Mouse (Mus musculus): ENCODE results near the gene Rasgrf1.
A peak's percentile ranks its signal among the peaks of the same experiment; 100 is the strongest.
"Not testable (repeated sequence)": the region's sequence is repeated elsewhere in the genome, so short reads cannot be mapped to it uniquely, and the experiment has no call there.

Rasgrf1 gene

DNA sequence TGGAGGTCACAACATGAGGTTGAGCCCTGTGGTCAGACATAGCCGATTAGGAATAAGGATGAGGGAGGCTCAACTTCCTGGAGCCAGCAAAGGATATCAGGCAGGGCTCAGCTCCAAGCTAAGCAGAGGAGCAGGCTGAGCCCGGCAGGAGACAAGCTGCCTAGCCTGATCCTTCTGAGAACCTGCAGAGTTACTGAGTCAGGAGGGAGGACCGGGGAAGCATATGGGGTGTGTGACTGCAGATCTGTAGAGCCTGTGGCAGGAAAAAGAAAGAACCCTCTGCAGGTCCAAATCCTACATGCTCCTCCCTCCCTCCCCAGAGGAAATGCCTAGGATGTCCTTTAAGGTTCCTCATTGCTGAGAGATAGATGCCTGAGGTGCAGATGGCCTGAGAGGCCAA, 62.6 kb downstream of the Rasgrf1 start:
- no peak for DNase-seq

DNA sequence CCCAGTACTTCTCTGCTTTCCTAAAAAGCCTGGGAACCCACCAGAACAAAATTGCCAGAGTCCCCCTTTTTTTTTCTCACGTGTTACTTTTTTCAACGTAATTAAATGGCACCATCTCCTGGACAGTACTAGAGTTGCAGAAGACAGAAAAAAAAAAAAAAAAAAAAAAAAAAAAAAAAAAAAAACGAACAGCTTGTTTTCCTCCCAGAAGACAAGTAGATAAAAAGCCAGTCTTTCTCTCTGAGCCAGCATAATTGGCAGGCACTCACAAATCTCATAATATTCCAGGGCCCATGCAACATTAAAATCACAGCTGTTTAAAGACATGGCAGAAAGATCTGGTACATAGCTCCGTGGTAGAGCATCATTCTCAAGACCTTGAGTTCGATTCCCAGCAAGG, 64.1 kb downstream of the Rasgrf1 start:
- DNase-seq, result peak; percentile 61

DNA sequence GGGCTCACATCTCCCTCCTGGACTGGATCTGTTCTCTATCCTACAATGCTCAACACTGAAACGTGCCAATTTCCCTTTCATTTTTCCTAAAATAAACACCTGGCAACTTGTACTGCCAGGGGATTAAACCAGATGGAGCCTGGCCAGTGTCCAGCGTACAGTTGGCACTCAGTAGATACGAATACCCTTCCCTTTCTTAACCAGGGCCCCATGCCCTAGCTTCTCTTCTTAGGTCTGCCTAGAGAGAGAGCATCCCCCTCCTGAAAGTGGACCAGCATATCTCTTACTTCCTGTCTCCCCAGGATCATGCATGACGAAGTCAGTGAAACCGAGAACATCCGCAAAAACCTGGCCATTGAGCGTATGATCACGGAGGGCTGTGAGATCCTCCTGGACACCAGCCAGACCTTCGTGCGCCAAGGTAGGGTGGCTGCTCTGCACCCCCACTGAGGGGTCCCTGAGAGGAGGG, 64.8 kb downstream of the Rasgrf1 start:
- DNase-seq, result no peak

DNA sequence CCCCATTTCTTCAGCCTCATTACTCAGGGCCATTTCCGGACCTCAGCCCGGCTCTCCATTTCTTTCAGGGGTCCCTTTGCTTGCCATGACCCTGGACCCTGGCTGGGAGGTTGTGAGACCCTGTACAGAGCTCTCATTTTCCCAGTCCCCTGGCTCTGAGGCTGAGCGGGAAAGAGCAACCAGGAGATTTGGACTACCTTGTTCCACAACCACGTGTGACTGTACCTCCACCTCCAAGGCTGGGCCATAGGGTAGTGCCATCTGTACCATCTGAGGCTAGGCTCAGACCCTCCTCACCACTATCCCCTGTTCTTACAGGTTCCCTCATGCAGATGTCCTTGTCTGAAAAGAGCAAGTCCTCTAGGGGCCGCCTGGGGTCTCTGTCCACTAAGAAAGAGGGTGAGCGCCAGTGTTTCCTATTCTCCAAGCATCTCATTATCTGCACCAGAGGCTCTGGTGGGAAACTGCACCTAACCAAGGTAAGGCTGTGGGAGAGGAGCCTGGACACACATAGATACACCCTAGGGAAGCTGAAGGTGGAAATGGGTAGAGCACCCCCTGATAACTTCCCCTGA, 66.7 kb downstream of the Rasgrf1 start:
- DNase-seq, result no peak

- no peak for DNase-seq
Measured at GRCm38 (mm10) chr9:89979248-89979647, 69.5 kb downstream of the Rasgrf1 start.

GRCm38 (mm10) chr9:89982256-89982655, 72.5 kb downstream of the Rasgrf1 start:
- no peak for DNase-seq

DNA sequence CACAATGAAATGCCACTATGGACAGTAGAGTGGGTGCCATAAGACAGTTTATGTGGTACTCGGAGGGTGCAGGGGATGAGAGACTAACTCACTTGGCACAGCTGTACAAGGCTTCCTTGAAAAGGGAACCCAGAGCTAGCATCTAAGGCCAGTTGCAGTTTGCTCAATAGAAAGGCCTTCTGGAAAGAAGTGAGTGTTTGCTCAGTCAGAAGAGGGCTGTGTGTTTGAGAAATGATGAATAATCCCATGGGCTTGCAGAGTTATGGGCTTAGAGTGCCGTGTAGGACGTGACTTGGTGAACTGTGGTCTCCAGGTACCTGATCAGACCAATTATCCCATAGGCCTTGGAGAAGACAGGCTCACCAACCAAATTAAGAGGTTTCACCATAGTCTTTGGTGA, 78.3 kb downstream of the Rasgrf1 start:
- no peak for DNase-seq

DNA sequence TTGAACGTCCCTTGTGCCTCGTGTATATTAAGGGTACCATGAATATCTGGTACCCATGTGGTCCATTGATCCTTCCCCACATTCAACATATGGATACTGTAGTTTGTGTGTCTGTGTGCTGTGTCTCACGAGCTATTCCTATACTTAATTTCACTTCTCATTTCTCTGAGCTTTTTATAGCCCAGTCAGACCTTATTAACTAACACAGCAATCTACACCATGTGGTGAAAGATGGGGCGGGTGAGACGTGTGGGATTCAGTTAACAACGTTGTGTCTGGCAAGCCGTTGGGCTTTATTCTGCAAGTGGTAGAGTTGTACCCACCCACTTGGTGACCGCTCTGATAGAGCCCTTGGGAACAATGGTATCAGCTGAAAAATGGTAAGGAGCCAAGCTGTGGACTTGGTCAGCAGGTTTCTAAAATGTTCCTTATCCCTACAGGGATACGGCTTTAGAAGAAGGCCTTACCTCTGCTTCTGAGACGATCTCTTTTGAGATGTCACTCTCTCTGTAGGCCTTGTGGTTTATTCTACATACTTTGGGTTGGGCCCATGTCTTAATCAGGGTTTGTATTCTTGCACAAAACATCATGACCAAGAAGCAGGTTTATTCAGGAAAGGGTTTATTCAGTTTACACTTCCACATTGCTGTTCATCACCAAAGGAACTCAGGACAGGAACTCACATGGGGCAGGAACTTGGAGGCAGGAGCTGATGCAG, 79.3 kb downstream of the Rasgrf1 start:
- no peak for DNase-seq

GRCm38 (mm10) chr9:90006432-90006831, 96.7 kb downstream of the Rasgrf1 start:
- no peak for DNase-seq

DNA sequence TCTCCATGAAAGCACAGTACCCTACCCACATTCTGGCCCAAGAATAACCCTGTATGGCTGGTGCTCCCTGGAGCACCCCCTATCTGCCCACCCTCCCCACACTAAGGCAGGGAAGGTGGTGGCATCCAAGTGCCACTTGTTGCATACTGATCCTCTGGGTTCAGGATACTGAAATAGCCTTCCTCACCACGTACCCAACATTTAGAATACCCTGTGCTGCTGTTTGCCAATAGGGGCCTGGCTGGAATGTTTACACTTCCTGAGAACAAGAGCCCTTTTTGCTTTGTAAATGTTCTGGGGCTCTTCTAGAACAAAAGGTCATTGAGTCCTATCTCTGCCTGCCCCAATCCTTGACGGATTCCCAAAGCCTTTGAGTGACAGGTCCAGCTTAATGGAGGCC, 97.4 kb downstream of the Rasgrf1 start:
- DNase-seq, result no peak

- no peak for DNase-seq
Measured at GRCm38 (mm10) chr9:90008138-90008537, 98.4 kb downstream of the Rasgrf1 start.

- DNase-seq, result no peak
Measured at GRCm38 (mm10) chr9:90011849-90012248, 102.1 kb downstream of the Rasgrf1 start.

DNA sequence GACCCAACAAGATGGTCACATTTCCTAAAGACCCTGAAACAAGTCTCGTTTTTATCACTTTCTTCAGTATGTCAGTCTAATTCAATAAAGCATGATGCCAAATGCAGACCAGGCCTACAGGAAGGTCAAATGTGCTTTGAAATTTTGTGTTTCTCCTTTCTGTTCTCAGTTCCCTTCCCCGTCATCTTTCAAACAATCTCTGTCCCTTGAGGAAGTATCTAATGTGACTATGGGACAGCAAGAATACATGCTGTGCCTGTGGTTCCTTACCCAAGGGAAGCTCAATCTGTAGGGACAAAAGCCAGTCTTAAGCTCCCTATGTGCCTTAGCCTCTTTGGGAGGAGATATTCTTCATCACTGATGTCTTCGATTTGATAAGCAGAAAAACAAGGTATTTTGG, 104.9 kb downstream of the Rasgrf1 start:
- DNase-seq, result no peak

- no peak for DNase-seq
Measured at GRCm38 (mm10) chr9:90016204-90016603, 106.5 kb downstream of the Rasgrf1 start.

- DNase-seq, result no peak
Measured at GRCm38 (mm10) chr9:90020866-90021265, 111.2 kb downstream of the Rasgrf1 start.

DNA sequence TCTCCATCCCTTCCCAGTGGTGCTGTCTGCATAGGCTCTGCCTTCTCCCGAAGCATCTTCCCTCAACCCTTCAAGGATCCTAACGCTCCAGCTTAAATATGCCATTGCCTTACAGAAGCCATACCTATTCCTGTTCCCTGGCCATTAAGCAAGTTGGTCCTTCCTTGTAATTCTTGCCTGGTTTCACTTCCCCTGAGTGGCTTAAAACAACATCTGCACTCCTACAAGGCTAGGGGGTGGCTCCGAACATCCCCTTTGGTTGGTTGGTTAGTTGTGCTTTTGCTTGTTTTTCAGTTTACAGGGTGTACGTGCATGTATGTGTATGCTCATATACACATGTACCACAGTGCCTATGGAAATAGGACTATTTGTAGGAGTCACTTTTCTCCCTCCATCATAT, 111.7 kb downstream of the Rasgrf1 start:
- DNase-seq, result no peak

DNA sequence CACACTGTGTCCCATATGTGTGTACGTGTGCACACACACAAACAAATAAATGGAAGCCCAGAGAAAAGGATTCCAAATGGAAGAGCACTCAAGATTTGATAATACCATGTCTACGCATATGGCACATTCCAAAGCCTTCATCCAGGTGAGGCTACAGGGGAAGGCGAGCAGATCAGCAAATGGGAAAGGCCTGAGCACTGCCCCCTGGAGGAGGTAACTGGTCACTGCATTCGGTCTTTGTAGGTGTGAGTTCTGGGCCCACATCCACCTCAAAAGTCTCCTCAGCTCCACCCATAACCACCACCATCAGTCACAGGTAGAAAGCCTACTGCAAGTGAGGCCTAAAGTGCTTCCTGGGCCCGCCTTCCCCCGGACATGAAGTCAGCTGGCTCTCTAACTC, 118.0 kb downstream of the Rasgrf1 start:
- no peak for DNase-seq

- no peak for DNase-seq
Measured at GRCm38 (mm10) chr9:90033922-90034321, 124.2 kb downstream of the Rasgrf1 start.

DNA sequence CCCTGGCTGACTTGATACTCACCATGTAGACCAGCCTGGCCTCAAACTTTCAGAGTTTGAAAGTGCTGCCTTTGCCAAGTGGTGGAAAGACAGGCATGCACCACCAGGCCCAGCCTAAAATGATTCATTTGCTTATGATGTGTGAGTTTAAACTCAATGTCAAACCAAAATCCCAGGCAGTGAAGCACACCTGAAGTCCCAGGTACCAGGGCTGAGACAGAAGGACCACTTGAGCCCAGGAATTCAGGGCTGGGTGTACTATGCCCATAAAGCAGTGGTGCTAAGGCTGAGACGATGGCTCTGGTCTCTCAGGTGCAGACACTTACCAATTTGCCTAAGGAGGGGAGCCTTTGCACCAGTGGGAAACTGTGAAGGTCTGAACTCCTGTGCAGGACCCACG, 125.5 kb downstream of the Rasgrf1 start:
- DNase-seq, result no peak

DNA sequence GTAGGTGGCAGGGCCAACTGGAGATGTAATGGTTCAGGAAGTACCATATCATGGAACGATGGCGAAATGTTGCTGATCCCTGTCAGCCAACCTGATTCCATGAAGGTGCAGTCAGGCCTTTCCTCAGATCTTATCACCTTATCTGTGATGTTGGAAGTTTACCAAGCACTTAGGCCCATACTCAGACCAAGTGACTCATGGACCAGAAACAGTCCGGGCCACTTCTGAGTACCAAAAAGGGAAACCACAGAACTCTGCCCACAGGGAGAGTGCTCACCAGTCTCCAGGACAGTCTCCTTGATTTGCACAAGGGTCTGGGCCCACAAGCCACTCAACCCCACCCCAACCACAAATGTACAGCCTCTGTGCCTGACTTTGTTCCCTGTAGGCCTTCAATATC, 126.1 kb downstream of the Rasgrf1 start:
- DNase-seq, result no peak

DNA sequence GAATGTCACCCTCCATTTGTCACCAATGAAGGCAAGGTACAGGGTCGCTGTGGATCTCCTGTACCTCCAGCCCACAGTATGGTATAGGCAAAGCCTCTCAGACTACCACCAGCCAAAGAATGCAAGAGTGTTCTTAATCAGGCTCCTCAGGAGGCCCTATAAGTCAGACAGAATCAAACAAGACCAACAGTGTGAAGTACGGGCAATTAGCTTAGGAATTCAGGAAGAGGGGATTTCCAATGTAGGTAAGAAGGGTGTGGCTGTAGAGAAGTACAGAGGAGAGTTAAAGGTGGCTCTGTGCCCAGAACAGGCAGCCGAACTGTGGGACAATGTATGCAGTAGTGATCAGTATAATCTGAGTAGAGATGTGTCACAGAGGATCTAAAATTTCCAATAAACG, 126.6 kb downstream of the Rasgrf1 start:
- no peak for DNase-seq

GRCm38 (mm10) chr9:90038535-90038934, 128.8 kb downstream of the Rasgrf1 start:
- DNase-seq, result no peak

DNA sequence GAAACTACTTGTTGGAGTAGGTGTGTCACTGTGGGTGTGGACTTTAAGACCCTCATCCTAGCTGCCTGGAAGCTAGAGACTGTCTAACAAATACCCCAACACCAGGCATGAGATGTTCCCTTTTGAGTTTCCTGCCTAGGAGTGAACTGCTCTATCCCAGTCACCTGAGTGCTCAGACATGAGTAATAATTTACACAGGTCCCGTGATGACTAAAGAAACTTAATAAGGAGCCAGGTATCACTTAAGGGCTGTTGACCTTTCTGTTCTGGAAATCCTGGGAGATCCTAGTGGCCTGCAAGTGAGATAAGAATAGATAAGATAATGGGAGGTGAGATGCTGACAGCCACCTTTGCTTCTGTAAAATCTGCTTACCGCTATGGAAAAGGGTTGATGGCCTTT, 131.2 kb downstream of the Rasgrf1 start:
- no peak for DNase-seq

DNA sequence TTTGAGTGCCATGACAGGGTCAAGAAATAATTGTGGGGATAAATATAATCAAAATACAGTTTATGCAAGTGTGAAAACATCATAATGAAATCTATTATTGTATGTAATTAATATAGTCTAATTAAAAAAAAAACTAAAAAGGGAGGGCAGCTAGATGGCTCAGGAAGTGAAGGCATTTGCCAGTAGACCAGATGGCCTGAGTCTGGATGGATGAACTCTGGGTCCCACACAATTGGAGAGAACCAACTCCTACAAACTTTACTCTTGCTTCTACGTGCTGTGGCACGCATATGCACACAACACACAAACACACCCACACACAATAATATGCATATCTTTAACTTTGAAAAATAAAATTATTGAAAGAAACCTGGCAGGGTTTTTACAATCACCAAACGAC, 131.8 kb downstream of the Rasgrf1 start:
- no peak for DNase-seq

DNA sequence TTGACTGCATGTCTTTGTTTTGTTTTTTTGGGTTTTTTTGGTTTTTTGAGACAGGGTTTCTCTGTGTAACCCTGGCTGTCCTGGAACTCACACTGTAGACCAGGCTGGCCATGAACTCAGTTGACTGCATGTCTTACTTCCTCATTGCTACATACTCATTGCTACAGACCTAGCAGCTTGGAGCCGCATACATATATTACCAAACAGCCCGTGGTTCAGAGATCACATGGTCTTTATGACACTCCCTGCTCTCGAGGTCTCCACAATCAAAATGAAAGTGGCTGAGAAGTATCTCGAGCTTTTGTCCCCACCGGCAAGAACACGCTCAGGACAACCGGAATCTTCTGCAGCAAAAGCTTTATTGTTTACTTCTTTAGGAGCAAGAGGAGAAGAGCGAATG, 133.2 kb downstream of the Rasgrf1 start:
- DNase-seq, result not testable (repeated sequence)
